Mouse (Mus musculus): ENCODE measurements around the gene Acadvl.

DNA sequence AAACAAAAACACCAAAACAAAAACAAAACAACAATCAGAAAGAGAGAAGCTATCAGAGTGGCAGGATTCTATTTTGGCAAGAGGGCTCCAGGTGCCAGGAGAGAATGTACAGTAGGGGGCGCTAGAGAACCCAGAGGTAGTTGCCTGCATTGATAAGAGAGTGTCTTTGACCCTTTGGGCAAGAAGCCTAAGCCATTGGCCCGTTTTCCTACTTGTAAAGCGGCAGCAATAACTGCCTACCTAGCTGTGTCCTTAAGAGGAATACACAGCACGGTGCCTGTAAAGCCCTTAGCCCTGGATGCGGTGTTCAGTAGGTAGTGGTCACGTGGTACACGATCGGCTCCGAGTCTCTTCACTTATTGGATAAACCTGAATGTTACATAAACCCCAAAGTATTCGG lies 34.6 kb upstream of the Acadvl start:
- TF ChIP-seq CTCF (IDR thresholded peaks at IDR 0.05; ENCODE audit: borderline replicate concordance, extremely low read depth, insufficient read depth, insufficient read length) (peak; percentile 29; the same call in 1 of the 2 replicates), POLR2A (IDR thresholded peaks at IDR 0.05; ENCODE audit: borderline replicate concordance, extremely low read depth, insufficient read depth, insufficient read length, poor library complexity, severe bottlenecking) (no peak)

All from brain, embryonic 14.5 days (tissue).